Mouse (Mus musculus) bone marrow macrophage, adult 2 months (primary cell): ENCODE data around the gene Smg6.

Source experiments
- CTCF ChIP-seq: IDR thresholded peaks from 2 replicates; pipeline ENCODE4 v1.5.1; 2012; ENCODE audit warnings: low read depth, mild to moderate bottlenecking, low read length, moderate library complexity
- POLR2A ChIP-seq: IDR thresholded peaks from 2 replicates; pipeline ENCODE4 v1.6.1; 2012; ENCODE audit warnings: mild to moderate bottlenecking, low read depth, low read length, borderline replicate concordance

DNA sequence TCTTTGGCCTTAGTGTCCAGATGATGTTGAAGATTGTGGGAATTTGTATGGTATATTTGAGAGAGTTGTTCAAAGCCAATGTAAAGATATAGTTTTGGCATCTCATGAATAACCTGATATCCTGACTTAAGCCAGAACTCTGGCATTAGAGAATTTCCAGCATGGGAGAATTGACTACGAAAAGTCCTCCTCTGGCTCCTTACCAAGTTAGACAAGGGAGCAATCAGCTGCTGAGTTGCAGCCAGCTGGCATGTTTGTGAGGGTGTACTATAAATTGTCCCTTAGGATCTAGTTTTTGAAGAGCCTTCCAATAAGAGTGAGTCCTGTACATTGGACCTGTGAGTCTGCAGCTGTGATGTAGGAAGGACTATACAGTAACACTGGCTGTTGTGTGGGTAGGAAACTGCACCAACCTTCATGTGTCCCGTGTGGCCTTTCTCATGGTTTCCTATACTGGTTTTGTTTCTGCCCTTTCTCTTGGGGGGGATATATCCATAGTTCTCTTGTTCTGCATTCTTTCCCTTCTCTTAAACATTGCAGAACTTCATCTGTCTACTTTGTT is 37.3 kb downstream of the Smg6 start:
- TF ChIP-seq CTCF: no peak
- TF ChIP-seq POLR2A: no peak
